Mouse (Mus musculus) hindbrain, embryonic 15.5 days (tissue): Measurements from ENCODE around the gene Rhbdl2. TPM values are rescaled to one million over a fixed set of nuclear protein-coding genes. Genes with fewer than 3 reads are reported as not detected.

ENCODE experiments used
- ATAC-seq: fragments of 200-750 bp; cut with Nextera tagmentation; 2 replicates; pipeline ENCODE4 v1.8.0; 2017; ENCODE audit warnings: low read depth, moderate number of reproducible peaks, moderate TSS enrichment; ENCODE audit not compliant: low FRiP score
- H3K27ac ChIP-seq: fragments of 300-500 bp; sonication (generic); replicated peaks from 2 replicates; pipeline ENCODE4 v1.5.1; 2015; ENCODE audit warnings: mild to moderate bottlenecking, inconsistent platforms
- H3K27me3 ChIP-seq: fragments of 300-500 bp; sonication (generic); 2 replicates; pipeline ENCODE4 v1.6.1; 2015; ENCODE audit warnings: control low read depth, inconsistent platforms
- H3K36me3 ChIP-seq: fragments of 300-500 bp; sonication (generic); 2 replicates; pipeline ENCODE4 v1.6.1; 2015; ENCODE audit warnings: control low read depth, inconsistent platforms
- H3K4me1 ChIP-seq: fragments of 300-500 bp; sonication (generic); replicated peaks from 2 replicates; pipeline ENCODE4 v1.6.1; 2015; ENCODE audit warnings: control low read depth, inconsistent platforms
- H3K4me2 ChIP-seq: fragments of 300-500 bp; sonication (generic); 2 replicates; pipeline ENCODE4 v1.6.1; 2015; ENCODE audit warnings: moderate library complexity, mild to moderate bottlenecking, inconsistent platforms
- H3K4me3 ChIP-seq: fragments of 300-500 bp; sonication (generic); 2 replicates; pipeline ENCODE4 v1.5.1; 2015; ENCODE audit warnings: mild to moderate bottlenecking, inconsistent platforms
- H3K9ac ChIP-seq: fragments of 300-500 bp; sonication (generic); 2 replicates; pipeline ENCODE4 v1.6.1; 2015; ENCODE audit warnings: inconsistent platforms
- H3K9me3 ChIP-seq: fragments of 300-500 bp; sonication (generic); 2 replicates; pipeline ENCODE4 v1.6.1; 2016; ENCODE audit warnings: control low read depth, inconsistent platforms
- WGBS: fragments of 180-500 bp; shearing (Covaris S2); methylation state at CpG from one replicate; pipeline ENCODE4 v1.1.7; 2015; 5-methylcytosine and 5-hydroxymethylcytosine counted together
- polyA plus RNA-seq: library from polyadenylated mRNA; unstranded; fragments of >200 nt; fragmentation: Nextera tagmentation; extraction: Ambion mirVana; gene quantifications from 2 replicates; pipeline ENCODE4 v1.2.1, GENCODE M21; 2015

Rhbdl2 gene
- polyA plus RNA-seq, 1 experiment from 2014 or later: 1.6 TPM

DNA sequence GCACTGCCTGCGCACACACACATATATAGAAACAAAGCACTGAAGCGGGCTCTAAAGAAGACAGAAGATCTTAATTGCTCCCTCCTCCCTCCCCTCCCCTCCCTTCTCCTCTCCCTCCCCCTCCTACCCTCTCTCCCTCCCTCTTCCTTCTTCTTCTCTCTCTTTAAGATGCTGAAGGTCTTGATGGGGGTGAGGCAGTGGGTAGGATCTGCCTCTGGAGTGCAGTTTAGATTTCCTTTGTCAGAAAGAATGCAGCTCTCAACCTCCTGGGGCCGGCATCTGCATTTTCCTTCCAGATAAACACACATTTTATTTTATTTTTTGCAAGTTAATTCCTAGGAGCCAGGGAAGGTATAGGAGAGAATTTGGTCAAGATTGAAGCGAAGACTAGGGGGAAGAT is 19.4 kb upstream of the Rhbdl2 start:
- no peak overlapping the region for H3K4me3 ChIP-seq

DNA sequence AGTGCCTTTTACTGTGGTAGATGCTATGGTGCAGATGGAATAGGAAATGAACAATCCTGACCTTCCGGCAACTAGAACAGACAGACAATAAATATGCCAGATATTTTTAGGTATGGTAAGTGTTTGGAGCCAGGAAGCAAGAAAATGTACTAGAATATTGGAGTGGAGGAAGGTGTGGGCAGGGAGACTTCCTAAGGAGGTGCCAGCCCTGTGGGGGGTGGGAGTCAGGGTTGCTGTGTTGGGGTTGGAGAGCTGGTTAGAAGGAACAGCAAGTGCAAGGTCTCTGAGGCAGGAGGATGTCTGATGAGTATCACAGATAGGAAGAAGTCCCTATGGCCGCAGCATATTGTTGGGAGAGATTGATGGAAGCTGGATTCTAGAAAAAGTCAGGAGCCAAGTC is 5.0 kb downstream of the Rhbdl2 start:
- WGBS: 92% methylated on average over 2 of the region's 2 CpGs

More for the DNA sequence above, 19.4 kb upstream of the Rhbdl2 start:
- H3K36me3 ChIP-seq: no peaks in the 10 kb centered on the region
- H3K4me1 ChIP-seq: no peaks in the 10 kb centered on the region
- no peak overlapping the region for H3K27ac ChIP-seq
- no peak overlapping the region for H3K9ac ChIP-seq
- H3K4me2 ChIP-seq: no peak overlapping the region
- H3K27me3 ChIP-seq: no peaks in the 10 kb centered on the region
- 68% methylated on average over 4 of the region's 4 CpGs for WGBS
- no peak for ATAC-seq
- H3K9me3 ChIP-seq: no peaks in the 10 kb centered on the region

DNA sequence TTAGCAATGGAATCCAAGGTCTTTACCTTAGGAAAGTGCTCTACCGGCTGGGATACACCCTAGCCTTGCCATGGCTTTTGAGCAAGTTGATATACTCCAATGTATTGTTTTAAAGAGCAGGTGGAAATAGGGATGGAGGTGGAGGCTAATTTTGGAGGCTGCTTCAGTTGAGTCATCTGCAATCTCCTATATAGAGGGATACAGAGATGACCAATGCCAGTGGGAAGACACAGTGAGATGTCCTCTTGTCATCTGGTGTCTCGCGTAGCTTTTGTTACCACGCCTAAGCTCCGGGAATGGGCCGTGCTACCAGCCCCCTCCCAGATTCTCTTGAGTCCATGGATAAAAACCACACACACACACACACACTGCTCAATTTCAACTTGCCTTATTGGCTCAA is 5.5 kb downstream of the Rhbdl2 start:
- no peak overlapping the region for H3K9ac ChIP-seq
- no peak overlapping the region for H3K4me3 ChIP-seq
- H3K4me1 ChIP-seq: peaks cover 5% of the 10 kb centered on the region
- H3K36me3 ChIP-seq: no peaks in the 10 kb centered on the region
- no peaks in the 10 kb centered on the region for H3K9me3 ChIP-seq
- no peak overlapping the region for H3K4me2 ChIP-seq
- no peaks in the 10 kb centered on the region for H3K27me3 ChIP-seq
- 93% methylated on average over 6 of the region's 6 CpGs for WGBS
- no peak for ATAC-seq
- H3K27ac ChIP-seq: no peak overlapping the region

More for the DNA sequence above, 5.0 kb downstream of the Rhbdl2 start:
- Histone ChIP-seq H3K4me1 (peaks cover 2% of the 10 kb centered on the region), H3K4me3 (no peak overlapping the region), H3K9ac (no peak overlapping the region), H3K9me3 (no peaks in the 10 kb centered on the region), H3K4me2 (no peak overlapping the region), H3K27ac (no peak overlapping the region), H3K27me3 (no peaks in the 10 kb centered on the region), H3K36me3 (no peaks in the 10 kb centered on the region)
- no peak for ATAC-seq

DNA sequence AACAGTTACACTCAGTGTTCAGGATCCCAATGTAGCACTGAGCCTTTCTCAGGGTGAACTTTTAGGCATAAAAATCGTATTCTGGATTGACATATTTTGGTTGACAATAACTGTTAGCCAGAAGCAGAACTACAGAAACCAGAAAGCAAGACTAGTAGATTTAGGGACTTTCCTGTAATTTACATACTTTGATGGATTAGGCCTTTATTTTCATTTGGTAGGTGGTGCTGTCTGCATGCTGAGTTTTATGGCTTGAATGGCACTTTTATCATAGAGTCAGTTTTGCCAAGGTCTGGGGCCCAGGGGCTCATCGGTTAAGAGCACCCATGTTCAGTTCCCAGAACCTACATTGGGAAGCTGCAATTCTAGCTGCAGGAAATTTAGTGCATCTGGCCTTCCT is 7.4 kb downstream of the Rhbdl2 start:
- Histone ChIP-seq H3K9ac (no peak overlapping the region), H3K4me3 (no peak overlapping the region), H3K9me3 (no peaks in the 10 kb centered on the region), H3K4me1 (peaks cover 5% of the 10 kb centered on the region), H3K27ac (no peak overlapping the region), H3K36me3 (no peaks in the 10 kb centered on the region), H3K4me2 (no peak overlapping the region), H3K27me3 (no peaks in the 10 kb centered on the region)
- 80% methylated on average over 2 of the region's 2 CpGs for WGBS
- no peak for ATAC-seq

DNA sequence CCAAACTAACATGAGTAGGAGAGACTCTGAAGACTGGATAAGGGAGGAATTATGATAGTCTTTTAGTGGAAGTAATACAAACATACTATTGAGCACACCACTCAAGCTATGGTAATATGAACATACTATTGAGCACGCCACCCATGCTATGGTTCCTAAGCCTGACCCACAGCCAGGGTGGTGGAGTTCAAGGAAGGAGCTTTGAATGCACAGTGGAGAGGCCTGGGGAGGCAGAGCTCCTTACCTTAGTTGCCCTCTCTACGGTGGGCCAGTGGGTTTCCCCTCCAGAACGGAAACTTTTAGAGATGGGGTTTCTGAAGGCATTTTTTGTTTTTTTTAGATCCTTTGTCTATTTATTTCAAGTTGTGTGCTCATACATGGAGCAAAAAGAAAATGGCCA is 9.7 kb downstream of the Rhbdl2 start:
- Histone ChIP-seq H3K4me1 (peaks cover 5% of the 10 kb centered on the region), H3K9ac (no peak overlapping the region), H3K27ac (no peak overlapping the region), H3K27me3 (no peaks in the 10 kb centered on the region), H3K4me2 (no peak overlapping the region), H3K4me3 (no peak overlapping the region), H3K9me3 (no peaks in the 10 kb centered on the region), H3K36me3 (no peaks in the 10 kb centered on the region)
- 81% methylated on average over 3 of the region's 3 CpGs for WGBS
- no peak for ATAC-seq

DNA sequence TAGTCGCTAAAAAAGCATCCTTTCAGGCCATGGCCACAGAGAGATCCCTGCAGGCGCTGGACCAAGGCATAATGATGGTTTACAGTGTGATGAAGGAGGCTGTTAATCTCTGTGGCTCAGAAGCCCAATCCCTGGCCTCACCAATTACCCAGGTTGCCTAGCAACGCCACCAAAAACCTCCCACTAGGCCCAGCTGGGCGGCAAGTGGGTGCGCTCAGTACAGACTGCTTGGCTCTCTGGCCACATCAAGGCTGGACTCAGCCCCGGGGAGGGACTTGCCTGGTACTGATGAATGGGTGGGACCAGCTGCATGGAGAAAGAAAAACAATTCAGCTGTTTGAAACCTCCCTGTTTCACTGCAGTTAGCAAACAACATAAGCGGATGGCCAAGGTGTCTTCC is 10.2 kb downstream of the Rhbdl2 start:
- Histone ChIP-seq H3K9me3 (no peaks in the 10 kb centered on the region), H3K27ac (0 out of 2 replicates have a peak overlapping the region, but pooled peaks have one; percentile 15), H3K27me3 (no peaks in the 10 kb centered on the region), H3K9ac (no peak overlapping the region), H3K4me2 (no peak overlapping the region), H3K4me3 (no peak overlapping the region), H3K36me3 (no peaks in the 10 kb centered on the region), H3K4me1 (peaks cover 5% of the 10 kb centered on the region)
- 36% methylated on average over 7 of the region's 7 CpGs for WGBS
- ATAC-seq: peak; percentile 68

DNA sequence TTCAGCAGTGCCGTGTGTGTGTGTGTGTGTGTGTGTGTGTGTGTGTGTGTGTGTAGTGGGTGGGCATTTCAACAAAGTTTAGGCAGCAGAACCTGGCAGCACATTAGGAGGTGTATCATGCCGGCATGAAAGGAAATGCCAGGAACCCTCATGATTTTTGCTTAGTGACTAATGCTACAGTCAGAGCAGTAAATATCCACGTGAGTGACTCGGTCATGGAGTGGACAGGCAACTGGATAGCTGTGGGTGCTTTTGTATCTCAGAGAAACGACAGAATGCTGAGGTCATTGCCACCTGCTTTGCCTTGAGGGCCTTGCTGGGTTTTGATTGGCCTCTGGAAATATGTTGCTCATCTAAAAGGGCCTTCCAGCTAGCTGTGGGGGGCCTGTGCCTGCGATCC is 16.0 kb downstream of the Rhbdl2 start:
- Histone ChIP-seq H3K4me1 (no peaks in the 10 kb centered on the region), H3K4me3 (no peak overlapping the region), H3K36me3 (no peaks in the 10 kb centered on the region), H3K27me3 (no peaks in the 10 kb centered on the region), H3K27ac (no peak overlapping the region), H3K9ac (no peak overlapping the region), H3K9me3 (no peaks in the 10 kb centered on the region), H3K4me2 (no peak overlapping the region)
- ATAC-seq: no peak
- 70% methylated on average over 6 of the region's 6 CpGs for whole genome bisulfite sequencing

DNA sequence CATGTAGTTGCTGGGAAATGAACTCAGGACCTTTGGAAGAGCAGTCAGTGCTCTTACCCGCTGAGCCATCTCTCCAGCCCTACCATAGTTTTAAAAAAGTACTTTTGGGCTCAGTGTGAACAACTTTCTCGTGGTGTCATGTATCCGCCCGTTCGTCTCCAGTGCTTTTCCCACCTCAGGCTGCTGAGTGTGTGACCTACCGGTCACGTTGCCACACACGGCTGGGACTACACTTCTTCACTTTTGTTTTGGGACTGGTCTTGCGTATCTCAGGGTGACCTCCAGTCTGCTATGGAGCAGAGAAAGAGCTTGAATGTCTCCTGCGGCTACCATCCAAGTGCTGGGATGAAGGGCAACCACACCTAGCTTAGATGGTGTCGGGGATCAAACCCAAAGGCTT is 20.6 kb downstream of the Rhbdl2 start:
- Histone ChIP-seq H3K27me3 (no peaks in the 10 kb centered on the region), H3K4me1 (no peaks in the 10 kb centered on the region), H3K9me3 (no peaks in the 10 kb centered on the region), H3K27ac (no peak overlapping the region), H3K4me3 (no peak overlapping the region), H3K4me2 (no peak overlapping the region), H3K9ac (no peak overlapping the region), H3K36me3 (no peaks in the 10 kb centered on the region)
- WGBS: 94% methylated on average over 11 of the region's 11 CpGs
- ATAC-seq: no peak

DNA sequence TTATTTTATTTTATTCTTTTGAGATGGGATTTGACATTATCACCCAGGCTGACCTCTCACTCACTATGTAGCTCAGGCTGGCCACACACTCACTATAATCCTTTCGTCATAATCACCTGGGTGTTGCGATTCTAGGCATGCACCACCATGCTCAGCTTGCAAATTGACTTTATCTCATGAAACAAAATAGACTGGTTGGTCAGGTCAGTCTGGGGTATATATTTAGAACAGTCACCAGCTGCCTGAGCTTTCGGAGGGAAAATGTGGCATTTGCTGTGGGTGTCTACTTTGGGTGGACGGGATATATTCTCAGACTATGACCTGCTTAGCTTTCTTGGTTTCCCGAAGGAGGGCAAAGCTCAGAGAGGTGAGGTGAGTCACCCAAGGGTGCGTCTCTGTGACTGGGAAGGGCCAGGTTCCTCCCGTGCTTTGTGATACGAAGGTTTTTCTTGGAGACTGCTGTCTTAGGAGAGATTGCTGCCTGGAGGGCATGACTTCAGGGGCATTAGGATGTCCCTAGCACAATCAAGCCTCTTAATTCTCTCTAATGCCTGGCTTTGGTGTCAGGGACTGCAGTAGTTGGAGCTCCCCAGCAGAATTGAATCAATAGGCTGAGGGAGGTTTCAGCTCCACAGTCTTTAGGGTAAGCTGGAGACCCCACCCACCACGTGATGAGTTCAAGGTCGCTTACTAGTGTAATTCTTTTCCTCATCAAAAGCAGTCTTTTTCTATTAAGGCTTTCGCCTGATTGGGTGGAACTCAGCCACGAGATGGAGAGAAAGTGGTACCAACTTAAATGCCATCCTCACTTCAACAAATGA is 23.0 kb downstream of the Rhbdl2 start:
- no peaks in the 10 kb centered on the region for H3K27me3 ChIP-seq
- H3K4me3 ChIP-seq: no peak overlapping the region
- no peaks in the 10 kb centered on the region for H3K9me3 ChIP-seq
- H3K9ac ChIP-seq: no peak overlapping the region
- no peaks in the 10 kb centered on the region for H3K36me3 ChIP-seq
- no peaks in the 10 kb centered on the region for H3K4me1 ChIP-seq
- 88% methylated on average over 12 of the region's 12 CpGs for WGBS
- no peak for ATAC-seq
- H3K4me2 ChIP-seq: no peak overlapping the region
- no peak overlapping the region for H3K27ac ChIP-seq

DNA sequence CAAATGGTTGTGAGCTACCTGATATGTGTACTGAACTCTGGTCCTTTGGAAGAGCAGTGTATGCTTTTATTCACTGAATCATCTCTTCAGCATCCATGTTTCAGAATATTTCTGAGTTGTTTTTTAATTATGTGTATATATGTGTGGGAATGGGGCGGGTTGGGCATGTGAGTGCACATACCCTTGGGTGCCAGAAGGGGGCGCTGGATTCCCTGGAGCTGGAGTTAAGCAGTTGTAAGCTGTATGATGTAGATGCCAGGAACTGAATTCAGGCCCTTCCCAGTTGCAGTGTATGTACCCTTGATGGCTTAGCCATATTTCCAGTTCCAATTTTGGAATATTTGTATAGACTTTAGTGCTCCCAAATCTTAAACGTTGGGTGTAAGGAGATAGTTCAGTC is 24.9 kb downstream of the Rhbdl2 start:
- H3K4me2 ChIP-seq: no peak overlapping the region
- ATAC-seq: no peak
- no peaks in the 10 kb centered on the region for H3K9me3 ChIP-seq
- no peak overlapping the region for H3K9ac ChIP-seq
- no peak overlapping the region for H3K27ac ChIP-seq
- no peaks in the 10 kb centered on the region for H3K27me3 ChIP-seq
- WGBS: 87% methylated on average over 3 of the region's 3 CpGs
- H3K4me1 ChIP-seq: no peaks in the 10 kb centered on the region
- H3K4me3 ChIP-seq: no peak overlapping the region
- no peaks in the 10 kb centered on the region for H3K36me3 ChIP-seq

DNA sequence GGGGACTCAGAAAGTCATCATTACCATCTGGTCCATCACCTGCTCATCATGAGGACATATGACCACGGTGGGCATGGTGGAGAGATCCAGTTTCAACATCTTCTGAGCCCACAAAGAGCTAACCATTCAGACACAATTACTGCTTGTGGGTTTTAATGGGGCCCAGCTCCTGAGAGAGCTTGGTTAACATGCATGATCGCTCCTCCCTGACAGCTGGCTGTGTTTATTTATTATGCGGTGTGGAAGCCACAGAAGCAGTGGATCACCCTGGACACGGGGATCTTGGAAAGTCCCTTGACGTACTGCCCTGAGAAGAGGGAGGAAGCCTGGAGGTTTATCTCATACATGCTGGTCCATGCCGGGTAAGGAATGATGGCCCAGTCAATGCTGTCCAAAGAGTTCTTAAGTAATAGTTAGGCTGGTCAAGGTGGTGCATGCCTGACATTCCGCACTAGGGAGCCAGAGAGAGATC is 26.4 kb downstream of the Rhbdl2 start:
- Histone ChIP-seq H3K36me3 (no peaks in the 10 kb centered on the region), H3K4me3 (no peak overlapping the region), H3K9me3 (no peaks in the 10 kb centered on the region), H3K4me1 (no peaks in the 10 kb centered on the region), H3K27ac (no peak overlapping the region), H3K9ac (no peak overlapping the region), H3K4me2 (no peak overlapping the region), H3K27me3 (no peaks in the 10 kb centered on the region)
- no peak for ATAC-seq
- 51% methylated on average over 7 of the region's 7 CpGs for WGBS

DNA sequence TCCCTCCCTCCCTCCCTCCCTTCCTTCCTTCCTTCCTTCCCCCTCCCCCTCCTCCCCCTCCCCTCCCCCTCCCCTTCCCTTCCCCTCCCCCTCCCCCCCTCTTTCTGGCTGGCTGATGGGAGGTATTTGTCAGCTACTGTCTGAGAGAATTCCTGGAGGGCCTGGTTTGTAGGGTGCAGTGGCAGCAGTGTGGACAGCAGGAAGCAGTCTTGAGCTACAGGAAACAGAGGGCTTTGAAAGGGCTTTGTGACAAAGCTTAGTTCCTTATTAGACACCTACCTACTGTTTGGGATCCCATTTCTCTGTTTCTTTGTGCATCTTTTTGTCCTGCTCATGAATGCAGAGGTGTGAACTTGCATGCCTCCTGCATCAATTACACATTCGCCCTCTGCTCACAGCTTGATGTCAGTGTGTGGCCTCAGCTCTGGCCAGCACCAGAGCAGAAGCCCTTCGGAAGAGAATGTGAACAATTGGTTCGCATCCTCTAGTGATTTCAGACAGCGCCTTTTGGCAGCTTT is 31.5 kb downstream of the Rhbdl2 start:
- WGBS: 28% methylated on average over 4 of the region's 4 CpGs
- no peak for ATAC-seq
- no peak overlapping the region for H3K27ac ChIP-seq

More for the DNA sequence above, 31.5 kb downstream of the Rhbdl2 start:
- H3K36me3 ChIP-seq: no peaks in the 10 kb centered on the region
- H3K9ac ChIP-seq: no peak overlapping the region
- H3K4me1 ChIP-seq: no peaks in the 10 kb centered on the region
- no peak overlapping the region for H3K4me3 ChIP-seq
- H3K9me3 ChIP-seq: no peaks in the 10 kb centered on the region
- H3K4me2 ChIP-seq: no peak overlapping the region
- H3K27me3 ChIP-seq: no peaks in the 10 kb centered on the region
